Mouse (Mus musculus) cerebellum, adult 11 months (tissue): Measurements from ENCODE around the gene Csrnp1.

Experiments
- DNase-seq: peaks from one replicate; pipeline ENCODE4 v3.0.0; 2022

Gene Csrnp1

GRCm38 (mm10) chr9:119941407-119941806 is 43.1 kb downstream of the Csrnp1 start:
- no peak for DNase-seq

DNA sequence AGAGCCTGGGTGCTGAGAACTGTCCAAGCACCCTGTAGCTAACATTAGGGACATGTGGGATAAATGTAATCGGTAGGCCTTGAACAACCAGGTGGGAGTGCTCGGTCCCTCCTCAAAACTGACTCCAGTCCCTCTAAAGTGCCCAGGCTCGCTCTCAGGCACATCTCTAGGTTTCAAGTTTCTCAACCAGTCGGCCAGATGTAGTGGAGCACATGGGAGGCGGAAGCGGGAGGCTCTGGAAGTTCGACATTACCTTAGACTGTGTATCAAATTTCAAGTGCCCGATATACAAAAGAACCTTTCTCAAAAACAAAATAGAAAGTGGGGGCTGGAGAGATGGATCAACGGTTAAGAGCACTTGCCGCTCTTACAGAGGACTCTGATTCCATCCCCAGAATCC is 44.8 kb downstream of the Csrnp1 start:
- DNase-seq: no peak

- DNase-seq: no peak
Observed at GRCm38 (mm10) chr9:119938496-119938895, 46.0 kb downstream of the Csrnp1 start.

DNA sequence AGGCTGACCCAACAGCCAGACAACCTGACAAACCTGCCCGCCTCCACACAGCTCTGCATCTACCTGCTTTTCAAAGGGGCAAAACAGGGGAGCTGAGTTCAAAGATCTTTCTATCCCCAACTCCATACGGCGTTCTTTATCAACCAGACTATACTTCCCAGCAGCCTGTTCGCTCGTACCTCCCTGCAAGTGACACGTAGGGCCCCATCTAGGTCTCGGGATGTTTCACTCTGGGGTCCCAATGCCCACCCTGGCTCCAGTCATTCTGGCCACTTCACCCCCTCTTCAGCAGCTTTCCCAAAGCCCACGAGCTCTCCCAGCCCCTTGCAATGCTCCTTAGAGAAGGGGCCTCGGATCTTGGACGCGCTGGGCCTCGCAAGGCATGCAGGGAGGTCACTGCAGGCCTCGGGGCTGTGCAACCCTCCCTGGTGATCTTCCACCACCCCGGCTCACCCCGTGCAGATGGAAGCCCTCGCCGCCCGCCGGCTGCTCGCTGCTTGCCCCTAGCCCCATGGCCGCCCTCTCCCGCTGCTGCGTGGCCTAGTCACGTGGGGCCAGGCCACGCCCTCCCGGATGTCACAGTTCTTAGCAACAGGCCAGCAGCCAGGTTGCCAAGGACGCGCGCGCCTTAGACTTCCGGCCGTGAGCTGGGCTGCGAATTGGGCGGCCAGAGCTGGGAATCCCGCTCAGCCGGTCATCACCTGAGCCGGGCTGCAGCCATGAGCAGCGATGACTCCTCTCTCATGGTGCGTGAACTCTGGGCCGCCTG is 47.3 kb downstream of the Csrnp1 start, which contains the start of the genes Gorasp1 and Ttc21a:
Gene Gorasp1, minus strand, starts transcription at position 561 of the 769 bp plus-strand sequence.
Gene Ttc21a, plus strand, starts transcription at position 602 of the 769 bp plus-strand sequence.
- DNase-seq: peak; percentile 89

- no peak for DNase-seq
Observed at GRCm38 (mm10) chr9:119933675-119934074, 50.8 kb downstream of the Csrnp1 start.

GRCm38 (mm10) chr9:119932358-119932757 is 52.1 kb downstream of the Csrnp1 start:
- no peak for DNase-seq

- DNase-seq: no peak
Observed at GRCm38 (mm10) chr9:119926497-119926896, 58.0 kb downstream of the Csrnp1 start.

DNA sequence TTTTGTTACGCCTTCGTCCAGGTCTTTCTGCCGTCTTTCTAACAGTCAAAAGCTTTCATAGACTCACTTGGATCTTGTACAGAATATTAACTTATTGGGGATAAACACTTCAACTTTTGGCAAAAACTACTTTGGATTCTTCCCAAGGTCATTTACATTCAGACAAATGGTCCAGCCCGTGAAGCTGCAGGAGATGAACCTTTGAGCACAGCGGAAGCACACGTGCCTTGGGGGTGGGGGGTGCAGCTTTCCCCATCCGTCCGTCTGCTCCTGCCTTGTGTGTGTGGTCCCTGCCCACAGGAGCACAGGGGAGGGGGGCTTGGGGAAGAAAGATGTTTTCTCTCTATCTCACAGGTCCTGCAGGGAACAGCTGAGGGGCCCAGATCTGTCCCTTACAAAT is 58.7 kb downstream of the Csrnp1 start:
- DNase-seq: no peak

DNA sequence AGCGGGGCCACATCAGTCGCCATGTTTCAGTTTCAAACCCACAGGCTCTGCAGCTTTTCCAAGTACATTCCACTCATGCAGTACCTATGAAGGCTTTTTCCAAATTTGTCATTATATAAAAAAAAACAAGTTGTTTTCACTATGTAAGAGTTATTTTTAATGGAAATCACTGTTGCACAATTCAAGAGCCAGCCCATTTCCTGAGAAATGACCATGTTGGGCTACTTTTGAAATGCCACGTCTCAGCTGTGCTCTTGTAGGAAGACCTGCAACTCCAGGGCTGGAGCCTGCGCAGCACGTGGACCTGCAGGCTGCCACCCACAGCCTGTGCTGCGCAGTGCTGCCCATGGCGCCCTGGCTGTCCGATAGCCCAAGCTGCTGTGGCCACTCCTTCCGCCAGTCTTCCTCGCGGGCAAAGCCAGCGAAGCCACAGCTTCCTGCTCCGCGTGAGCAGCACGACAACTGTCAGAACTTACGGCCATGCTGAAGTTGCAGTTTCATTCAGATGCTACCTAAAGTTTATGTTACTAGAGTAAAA is 59.3 kb downstream of the Csrnp1 start:
- DNase-seq: no peak

DNA sequence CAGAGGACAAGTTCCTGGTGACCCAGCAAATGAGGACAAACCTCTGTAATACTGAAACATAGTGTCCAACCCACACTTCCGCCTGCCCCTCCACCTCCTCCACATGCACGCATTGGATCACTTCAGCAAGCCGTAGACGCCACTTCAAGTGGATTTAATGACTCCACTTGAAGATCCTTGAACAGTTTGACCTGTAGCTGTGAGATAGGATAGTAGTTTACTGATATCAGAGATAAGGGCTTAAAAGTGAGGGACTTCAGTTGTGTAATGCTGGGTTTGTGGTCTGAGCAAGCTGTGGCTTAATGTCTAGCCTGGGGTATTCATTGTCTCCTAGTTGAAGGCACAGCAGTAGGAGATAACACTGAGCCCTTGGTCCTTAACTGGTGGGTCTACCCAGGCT is 61.0 kb downstream of the Csrnp1 start:
- no peak for DNase-seq
